Mouse (Mus musculus) MEL (cell line): ENCODE data around the gene Egfl8. TPM values are rescaled to one million over a fixed set of nuclear protein-coding genes. Genes with fewer than 3 reads are reported as not detected.
A peak's percentile ranks its signal among the peaks of the same experiment; 100 is the strongest.

ENCODE experiments used
- DNase-seq: peaks from one replicate; pipeline ENCODE4 v3.0.0; 2011; ENCODE audit warnings: low read depth, low spot score
- H3K27ac ChIP-seq: 2 replicates; pipeline ENCODE4 v1.5.1; 2012; ENCODE audit warnings: low read depth, mild to moderate bottlenecking, control low read depth, low read length, moderate library complexity; ENCODE audit not compliant: control insufficient read depth
- H3K27me3 ChIP-seq, 2 experiments: fragments of 150-350 bp in 1 of 2; sonication (generic) in 1 of 2; 2 replicates each; pipeline ENCODE4 v1.6.1; 2012; ENCODE audit warnings: low read length in 2 of 2, mild to moderate bottlenecking in 2 of 2, improper control_type of control experiment in 1 of 2, moderate library complexity in 1 of 2; ENCODE audit not compliant: insufficient read depth in 2 of 2, control insufficient read depth in 1 of 2
- H3K36me3 ChIP-seq, 2 experiments: 2 replicates each; pipeline ENCODE4 v1.6.1; 2012 to 2014; ENCODE audit warnings: low read length in 2 of 2, improper control_type of control experiment in 1 of 2, inconsistent platforms in 1 of 2, mild to moderate bottlenecking in 1 of 2; ENCODE audit not compliant: insufficient read depth in 2 of 2, control insufficient read depth in 1 of 2
- H3K4me1 ChIP-seq, 2 experiments: fragments of 150-350 bp in 1 of 2; sonication (generic) in 1 of 2; 2 replicates each; pipeline ENCODE4 v1.6.1; 2012; ENCODE audit warnings: low read length in 2 of 2, improper control_type of control experiment in 1 of 2, mild to moderate bottlenecking in 1 of 2; ENCODE audit not compliant: insufficient read depth in 2 of 2, control insufficient read depth in 1 of 2
- H3K4me3 ChIP-seq, 2 experiments: fragments of 150-350 bp in 1 of 2; sonication (generic) in 1 of 2; 2 replicates each; pipeline ENCODE4 v1.5.1; 2012; ENCODE audit warnings: low read depth in 2 of 2, low read length in 2 of 2, mild to moderate bottlenecking in 2 of 2, moderate library complexity in 2 of 2, control low read depth in 1 of 2, improper control_type of control experiment in 1 of 2; ENCODE audit not compliant: control insufficient read depth in 1 of 2, insufficient read depth in 1 of 2
- H3K79me2 ChIP-seq: 2 replicates; pipeline ENCODE4 v1.6.1; 2012; ENCODE audit warnings: mild to moderate bottlenecking, low read length, moderate library complexity; ENCODE audit not compliant: control insufficient read depth, poor library complexity, insufficient read depth
- H3K9ac ChIP-seq: 2 replicates; pipeline ENCODE4 v1.6.1; 2012; ENCODE audit warnings: low read depth, mild to moderate bottlenecking, control low read depth, low read length, moderate library complexity; ENCODE audit not compliant: control insufficient read depth, poor library complexity, severe bottlenecking
- H3K9me3 ChIP-seq: fragments of 150-350 bp; sonication (generic); replicated peaks from 2 replicates; pipeline ENCODE4 v1.6.1; 2012; ENCODE audit warnings: mild to moderate bottlenecking, low read length, improper control_type of control experiment, moderate library complexity; ENCODE audit not compliant: insufficient read depth
- CHD1 ChIP-seq: IDR thresholded peaks from 2 replicates; pipeline ENCODE4 v1.6.1; 2012; ENCODE audit warnings: low read depth, mild to moderate bottlenecking, inconsistent platforms, low read length, improper control_type of control experiment
- ELF1 ChIP-seq: IDR thresholded peaks from 2 replicates; pipeline ENCODE4 v1.6.1; 2014; ENCODE audit warnings: low read depth, mild to moderate bottlenecking, inconsistent platforms, low read length, improper control_type of control experiment, moderate library complexity
- HCFC1 ChIP-seq: IDR thresholded peaks from 2 replicates; pipeline ENCODE4 v1.6.1; 2012; ENCODE audit warnings: low read depth, mild to moderate bottlenecking, inconsistent platforms, low read length, improper control_type of control experiment, moderate library complexity
- KAT2A ChIP-seq: conservative IDR thresholded peaks from 2 replicates; pipeline ENCODE4 v1.6.1; 2012; ENCODE audit warnings: low read depth, low read length, improper control_type of control experiment, inconsistent platforms
- MAX ChIP-seq: IDR thresholded peaks from 2 replicates; pipeline ENCODE4 v1.6.1; 2011; ENCODE audit warnings: low read length, improper control_type of control experiment
- MXI1 ChIP-seq: IDR thresholded peaks from 2 replicates; pipeline ENCODE4 v1.6.1; 2011; ENCODE audit warnings: mild to moderate bottlenecking, low read depth, low read length, improper control_type of control experiment
- MYC ChIP-seq: IDR thresholded peaks from 2 replicates; pipeline ENCODE4 v1.6.1; 2011; ENCODE audit warnings: low read depth, mild to moderate bottlenecking, low read length, improper control_type of control experiment, moderate library complexity
- POLR2A ChIP-seq, 2 experiments: IDR thresholded peaks; 2 replicates each; pipeline ENCODE4 v1.6.1; 2011 to 2012; ENCODE audit warnings: low read length in 2 of 2, mild to moderate bottlenecking in 2 of 2, control low read depth in 1 of 2, improper control_type of control experiment in 1 of 2, low read depth in 1 of 2, moderate library complexity in 1 of 2; ENCODE audit not compliant: control insufficient read depth in 1 of 2, insufficient read depth in 1 of 2, poor library complexity in 1 of 2
- SIN3A ChIP-seq: IDR thresholded peaks from 2 replicates; pipeline ENCODE4 v1.6.1; 2012; ENCODE audit warnings: low read length, improper control_type of control experiment, inconsistent platforms
- TBP ChIP-seq: IDR thresholded peaks from 2 replicates; pipeline ENCODE4 v1.8.0; 2011; ENCODE audit warnings: low read depth, low read length, improper control_type of control experiment
- ZKSCAN1 ChIP-seq: IDR thresholded peaks from 2 replicates; pipeline ENCODE4 v1.6.1; 2012; ENCODE audit warnings: low read depth, mild to moderate bottlenecking, inconsistent platforms, low read length, improper control_type of control experiment, moderate library complexity
- polyA plus RNA-seq, 2 experiments: library from polyadenylated mRNA; stranded (reverse) in 1 of 2; unstranded in 1 of 2; fragments of >175 nt in 1 of 2; fragments of >200 nt in 1 of 2; gene quantifications; 2 replicates each; pipeline versions ENCODE4 v1.2.1 to v1.2.4; 2012; ENCODE audit warnings: low replicate concordance in 2 of 2, low read depth in 1 of 2; ENCODE audit not compliant: insufficient read length in 2 of 2, insufficient read depth in 1 of 2, missing spikeins in 1 of 2
- total RNA-seq: library from RNA; depleted of rRNA; stranded (reverse); fragments of 300-350 nt; gene quantifications from 2 replicates; pipeline ENCODE4 v1.2.3, GENCODE M21; 2012

Egfl8 gene
- total and polyA plus RNA-seq, 3 experiments: 0.89 to 1.6 TPM; not detected in 1

- TF ChIP-seq MXI1 (peak; percentile 85), KAT2A (peak; percentile 90)
Measured at GRCm38 (mm10) chr17:34646906-34647787, 31.4 kb upstream of the Egfl8 start, which contains the start of gene Atf6b (continued).

GRCm38 (mm10) chr17:34645831-34646511 is 30.2 kb upstream of the Egfl8 start:
- peaks cover 0 to 20% of the 10 kb centered on the region in 2 experiments; a peak in 3 of 4 replicates for H3K4me1 ChIP-seq
- peak; percentile 67 for DNase-seq
- H3K36me3 ChIP-seq: peaks cover 0 to 12% of the 10 kb centered on the region in 2 experiments; a peak in 2 of 4 replicates
- TF ChIP-seq SIN3A (no peak), TBP (0 out of 2 replicates have a peak, but pooled peaks have one; percentile 23), CHD1 (no peak), HCFC1 (no peak), ELF1 (0 out of 2 replicates have a peak, but pooled peaks have one; percentile 9), ZKSCAN1 (no peak)
- peaks cover 15% of the 10 kb centered on the region for H3K79me2 ChIP-seq
- H3K27me3 ChIP-seq: no peaks in the 10 kb centered on the region
- peak overlapping the region; percentile 52 for H3K27ac ChIP-seq
- H3K9me3 ChIP-seq: no peaks in the 10 kb centered on the region
- H3K9ac ChIP-seq: peak overlapping the region; percentile 81
- H3K4me3 ChIP-seq: peak overlapping the region; percentile 63 to 67

- Histone ChIP-seq H3K27ac (peak overlapping the region; percentile 76), H3K79me2 (peaks cover 15% of the 10 kb centered on the region), H3K9me3 (no peaks in the 10 kb centered on the region), H3K36me3 (peaks cover 0 to 12% of the 10 kb centered on the region in 2 experiments; a peak in 2 of 4 replicates), H3K4me1 (peaks cover 0 to 20% of the 10 kb centered on the region in 2 experiments; a peak in 3 of 4 replicates), H3K27me3 (no peaks in the 10 kb centered on the region), H3K4me3 (peak overlapping the region; percentile 63 to 67), H3K9ac (peak overlapping the region; percentile 81)
- peak; percentile 92 for DNase-seq
- TF ChIP-seq TBP (0 out of 2 replicates have a peak, but pooled peaks have one; percentile 15), MYC (no peak), POLR2A (IDR thresholded peaks at IDR 0.05; ENCODE audit: control insufficient read depth in 1 of 2, insufficient read depth in 1 of 2, low read depth in 1 of 2, low read length in 2 of 2, poor library complexity in 1 of 2) (0 out of 4 replicates have a peak, but pooled peaks of 1 of the 2 experiments have one; percentile 10), MAX (0 out of 2 replicates have a peak, but pooled peaks have one; percentile 14)
Measured at GRCm38 (mm10) chr17:34645256-34645829, 29.6 kb upstream of the Egfl8 start.
